Mouse (Mus musculus) MEL (cell line): ENCODE data around the gene Ccdc3.

ENCODE experiments used
- CTCF ChIP-seq, 3 experiments: IDR thresholded peaks in 2 of 3; conservative IDR thresholded peaks in 1 of 3; 2 replicates each; pipeline ENCODE4 v1.5.1; 2011 to 2012; ENCODE audit warnings: low read length in 3 of 3, low read depth in 2 of 3, mild to moderate bottlenecking in 2 of 3, improper control_type of control experiment in 1 of 3, inconsistent platforms in 1 of 3, mixed read lengths in 1 of 3, moderate library complexity in 1 of 3; ENCODE audit not compliant: control insufficient read depth in 1 of 3, insufficient read depth in 1 of 3, poor library complexity in 1 of 3, severe bottlenecking in 1 of 3
- MAZ ChIP-seq: IDR thresholded peaks from 2 replicates; pipeline ENCODE4 v1.6.1; 2012; ENCODE audit warnings: low read depth, mild to moderate bottlenecking, inconsistent platforms, low read length, improper control_type of control experiment
- POLR2A ChIP-seq, 2 experiments: IDR thresholded peaks; 2 replicates each; pipeline ENCODE4 v1.6.1; 2011 to 2012; ENCODE audit warnings: low read length in 2 of 2, mild to moderate bottlenecking in 2 of 2, control low read depth in 1 of 2, improper control_type of control experiment in 1 of 2, low read depth in 1 of 2, moderate library complexity in 1 of 2; ENCODE audit not compliant: control insufficient read depth in 1 of 2, insufficient read depth in 1 of 2, poor library complexity in 1 of 2

DNA sequence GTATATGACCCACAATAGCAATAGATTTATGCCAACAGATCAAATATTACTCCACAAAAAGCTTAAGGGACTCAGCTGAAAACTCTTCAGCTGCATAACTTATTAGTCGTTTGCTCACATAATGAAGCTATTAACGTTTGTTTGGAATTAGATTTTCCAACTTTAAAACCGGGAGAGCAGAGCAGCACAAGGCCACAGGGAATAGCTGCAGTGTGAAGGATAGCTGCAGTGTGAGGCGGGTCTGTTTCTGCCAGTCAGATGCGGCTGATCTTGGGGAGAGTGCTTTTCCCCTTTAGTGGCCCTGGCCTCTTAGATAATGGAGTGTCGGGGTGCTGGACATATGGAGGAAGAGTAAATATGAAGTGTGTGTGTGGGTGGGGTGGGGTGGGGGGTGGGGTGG, 6.9 kb downstream of the Ccdc3 start:
- TF ChIP-seq CTCF (IDR thresholded peaks at IDR 0.05 in 2 of 3, conservative IDR thresholded peaks at IDR 0.05 in 1 of 3; ENCODE audit: control insufficient read depth in 1 of 3, insufficient read depth in 1 of 3, low read depth in 2 of 3, low read length in 3 of 3, poor library complexity in 1 of 3, severe bottlenecking in 1 of 3) (no peak), MAZ (no peak), POLR2A (IDR thresholded peaks at IDR 0.05; ENCODE audit: control insufficient read depth in 1 of 2, insufficient read depth in 1 of 2, low read depth in 1 of 2, low read length in 2 of 2, poor library complexity in 1 of 2) (no peak)
